Mouse (Mus musculus) heart, postnatal 0 days (tissue): ENCODE results near the gene Anxa8.

ENCODE experiments used
- CTCF ChIP-seq: IDR thresholded peaks from 2 replicates; pipeline ENCODE4 v1.5.1; 2016; ENCODE audit warnings: antibody characterized with exemption, control low read depth, low read depth
- EP300 ChIP-seq: IDR thresholded peaks from 2 replicates; pipeline ENCODE4 v1.6.1; 2016; ENCODE audit warnings: antibody characterized with exemption, low read depth

DNA sequence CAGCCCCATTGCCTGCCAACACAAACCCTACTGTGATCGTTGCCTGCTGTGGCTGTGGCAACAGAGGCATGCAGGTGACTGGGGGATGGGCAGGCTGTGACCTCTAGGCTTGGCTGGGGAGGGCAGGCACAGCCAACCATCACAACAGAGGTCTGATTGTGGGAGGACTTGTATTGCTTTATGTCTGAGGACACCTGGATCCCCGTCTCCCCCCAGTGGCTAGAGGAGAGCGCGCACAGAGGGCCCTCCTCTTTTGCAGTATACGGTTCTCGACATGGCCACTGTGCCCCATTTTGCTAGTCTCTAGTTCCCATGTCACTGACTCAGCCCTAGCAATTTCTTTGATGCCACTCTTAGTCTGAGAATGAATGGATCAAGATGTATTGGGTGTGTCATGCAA is 14.1 kb upstream of the Anxa8 start:
- peak; percentile 29 for TF ChIP-seq CTCF
- no peak for TF ChIP-seq EP300
